Mouse (Mus musculus): ENCODE results near the gene Gm40460. TPM values are rescaled to one million over a fixed set of nuclear protein-coding genes. Genes with fewer than 3 reads are reported as not detected.
"Not testable (repeated sequence)": the region's sequence is repeated elsewhere in the genome, so short reads cannot be mapped to it uniquely, and the experiment has no call there.

Gene Gm40460
- polyA plus RNA-seq, 1 experiment from 2014 or later = not detected

- no peaks in the 10 kb centered on the region for H3K9me3 ChIP-seq (replicated peaks)
- no peak overlapping the region for H3K4me3 ChIP-seq (replicated peaks)
- no peak overlapping the region for H3K27ac ChIP-seq
- WGBS (ENCODE audit: insufficient replicate concordance) = 0% methylated on average over 1 of the region's 1 CpGs
- H3K4me2 ChIP-seq = no peak overlapping the region
- no peaks in the 10 kb centered on the region for H3K27me3 ChIP-seq
- DNase-seq (no peak), ATAC-seq (ENCODE audit: low read depth) (no peak)
- no peak overlapping the region for H3K9ac ChIP-seq
- no peaks in the 10 kb centered on the region for H3K36me3 ChIP-seq
- H3K4me1 ChIP-seq (replicated peaks) = no peaks in the 10 kb centered on the region
Measured at GRCm38 (mm10) chr7:142249824-142250223, 8.9 kb upstream of the Gm40460 start.

- no peak overlapping the region for H3K4me2 ChIP-seq
- H3K9me3 ChIP-seq (replicated peaks) = peaks cover 5% of the 10 kb centered on the region
- no peaks in the 10 kb centered on the region for H3K36me3 ChIP-seq
- no peaks in the 10 kb centered on the region for H3K27me3 ChIP-seq
- DNase-seq (no peak), ATAC-seq (ENCODE audit: low read depth) (no peak)
- 21% methylated on average over 1 of the region's 1 CpGs for WGBS (ENCODE audit: insufficient replicate concordance)
- no peak overlapping the region for H3K4me3 ChIP-seq (replicated peaks)
- H3K27ac ChIP-seq = no peak overlapping the region
- no peaks in the 10 kb centered on the region for H3K4me1 ChIP-seq (replicated peaks)
- H3K9ac ChIP-seq = no peak overlapping the region
Measured at GRCm38 (mm10) chr7:142231540-142231939, 9.3 kb downstream of the Gm40460 start.

GRCm38 (mm10) chr7:142229871-142230270 lies 11.0 kb downstream of the Gm40460 start, which contains the start of gene Krtap5-5:
Gene Krtap5-5 (minus strand): TSS chr7:142229971.
- WGBS (ENCODE audit: insufficient replicate concordance) = 29% methylated on average over 3 of the region's 3 CpGs
- H3K9ac ChIP-seq; H3K27me3 ChIP-seq; H3K36me3 ChIP-seq; H3K4me1 ChIP-seq (replicated peaks); H3K27ac ChIP-seq; ATAC-seq (ENCODE audit: low read depth); DNase-seq; H3K4me3 ChIP-seq (replicated peaks); H3K4me2 ChIP-seq; H3K9me3 ChIP-seq (replicated peaks): not testable (repeated sequence)

GRCm38 (mm10) chr7:142224518-142224917 lies 16.4 kb downstream of the Gm40460 start:
- Histone ChIP-seq H3K4me3 (replicated peaks) (no peak overlapping the region), H3K36me3 (no peaks in the 10 kb centered on the region), H3K27ac (no peak overlapping the region), H3K4me2 (no peak overlapping the region), H3K4me1 (replicated peaks) (no peaks in the 10 kb centered on the region), H3K9me3 (replicated peaks) (no peaks in the 10 kb centered on the region), H3K27me3 (no peaks in the 10 kb centered on the region), H3K9ac (no peak overlapping the region)
- DNase-seq = no peak
- WGBS (ENCODE audit: insufficient replicate concordance) = 40% methylated on average over 2 of the region's 2 CpGs
- no peak for ATAC-seq (ENCODE audit: low read depth)

- not testable (repeated sequence) for H3K4me1 ChIP-seq (replicated peaks); H3K9me3 ChIP-seq (replicated peaks); H3K36me3 ChIP-seq; H3K9ac ChIP-seq; H3K4me2 ChIP-seq; H3K4me3 ChIP-seq (replicated peaks); H3K27me3 ChIP-seq; DNase-seq; H3K27ac ChIP-seq; ATAC-seq (ENCODE audit: low read depth)
- 25% methylated on average over 1 of the region's 1 CpGs for WGBS (ENCODE audit: insufficient replicate concordance)
Measured at GRCm38 (mm10) chr7:142212136-142212535, 28.7 kb downstream of the Gm40460 start.

GRCm38 (mm10) chr7:142211559-142211958 lies 29.3 kb downstream of the Gm40460 start, which contains the start of gene Gm7579:
Gene Gm7579 (plus strand): TSS chr7:142211859.
- Histone ChIP-seq H3K36me3 (no peaks in the 10 kb centered on the region), H3K27me3 (no peaks in the 10 kb centered on the region), H3K4me3 (replicated peaks) (no peak within 1 kb of the TSS), H3K9me3 (replicated peaks) (no peaks in the 10 kb centered on the region), H3K9ac (no peak within 1 kb of the TSS), H3K4me1 (replicated peaks) (no peaks in the 10 kb centered on the region), H3K27ac (no peak within 1 kb of the TSS), H3K4me2 (no peak within 1 kb of the TSS)
- 57% methylated on average over 1 of the region's 1 CpGs for WGBS (ENCODE audit: insufficient replicate concordance)
- ATAC-seq (ENCODE audit: low read depth) = no peak
- no peak for DNase-seq

GRCm38 (mm10) chr7:142206891-142207290 lies 34.0 kb downstream of the Gm40460 start:
- H3K4me2 ChIP-seq; H3K4me3 ChIP-seq (replicated peaks); H3K27ac ChIP-seq; H3K9me3 ChIP-seq (replicated peaks); H3K27me3 ChIP-seq; ATAC-seq (ENCODE audit: low read depth); H3K36me3 ChIP-seq; H3K4me1 ChIP-seq (replicated peaks); DNase-seq; H3K9ac ChIP-seq: not testable (repeated sequence)
- WGBS (ENCODE audit: insufficient replicate concordance) = 56% methylated on average over 5 of the region's 5 CpGs

- no peak overlapping the region for H3K9ac ChIP-seq
- no peak overlapping the region for H3K4me2 ChIP-seq
- no peak overlapping the region for H3K4me3 ChIP-seq (replicated peaks)
- no peak for ATAC-seq (ENCODE audit: low read depth)
- H3K4me1 ChIP-seq (replicated peaks) = no peaks in the 10 kb centered on the region
- H3K9me3 ChIP-seq (replicated peaks) = no peaks in the 10 kb centered on the region
- H3K36me3 ChIP-seq = no peaks in the 10 kb centered on the region
- no peak for DNase-seq
- no peak overlapping the region for H3K27ac ChIP-seq
- H3K27me3 ChIP-seq = no peaks in the 10 kb centered on the region
Measured at GRCm38 (mm10) chr7:142205488-142205887, 35.4 kb downstream of the Gm40460 start.

GRCm38 (mm10) chr7:142201064-142201463 lies 39.8 kb downstream of the Gm40460 start, which contains the start of gene Krtap5-3:
Gene Krtap5-3 (plus strand): TSS chr7:142201364.
- no peak for ATAC-seq (ENCODE audit: low read depth)
- H3K9ac ChIP-seq = no peak within 1 kb of the TSS
- WGBS (ENCODE audit: insufficient replicate concordance) = 40% methylated on average over 1 of the region's 1 CpGs
- H3K4me3 ChIP-seq (replicated peaks) = no peak within 1 kb of the TSS
- H3K9me3 ChIP-seq (replicated peaks) = no peaks in the 10 kb centered on the region
- no peaks in the 10 kb centered on the region for H3K27me3 ChIP-seq
- DNase-seq = no peak
- H3K36me3 ChIP-seq = no peaks in the 10 kb centered on the region
- H3K4me2 ChIP-seq = no peak within 1 kb of the TSS
- no peak within 1 kb of the TSS for H3K27ac ChIP-seq
- H3K4me1 ChIP-seq (replicated peaks) = no peaks in the 10 kb centered on the region

GRCm38 (mm10) chr7:142198748-142199147 lies 42.1 kb downstream of the Gm40460 start:
- Histone ChIP-seq H3K9me3 (replicated peaks) (no peaks in the 10 kb centered on the region), H3K4me2 (no peak overlapping the region), H3K27ac (no peak overlapping the region), H3K9ac (no peak overlapping the region), H3K36me3 (no peaks in the 10 kb centered on the region), H3K27me3 (no peaks in the 10 kb centered on the region), H3K4me3 (replicated peaks) (no peak overlapping the region), H3K4me1 (replicated peaks) (no peaks in the 10 kb centered on the region)
- 42% methylated on average over 2 of the region's 2 CpGs for WGBS (ENCODE audit: insufficient replicate concordance)
- DNase-seq (no peak), ATAC-seq (ENCODE audit: low read depth) (no peak)

All from liver, embryonic 13.5 days (tissue).